Mouse (Mus musculus): ENCODE data around the gene Pibf1.

- no peak for TF ChIP-seq EP300 (IDR thresholded peaks at IDR 0.05; ENCODE audit: low read depth)
- no peak for TF ChIP-seq CTCF (IDR thresholded peaks at IDR 0.05; ENCODE audit: low read depth)
These were observed 186.3 kb downstream of the Pibf1 start for GRCm38 (mm10) chr14:99285486-99285885.

All from heart, postnatal 0 days (tissue).